Mouse (Mus musculus): ENCODE results near the gene Col5a1.

DNA sequence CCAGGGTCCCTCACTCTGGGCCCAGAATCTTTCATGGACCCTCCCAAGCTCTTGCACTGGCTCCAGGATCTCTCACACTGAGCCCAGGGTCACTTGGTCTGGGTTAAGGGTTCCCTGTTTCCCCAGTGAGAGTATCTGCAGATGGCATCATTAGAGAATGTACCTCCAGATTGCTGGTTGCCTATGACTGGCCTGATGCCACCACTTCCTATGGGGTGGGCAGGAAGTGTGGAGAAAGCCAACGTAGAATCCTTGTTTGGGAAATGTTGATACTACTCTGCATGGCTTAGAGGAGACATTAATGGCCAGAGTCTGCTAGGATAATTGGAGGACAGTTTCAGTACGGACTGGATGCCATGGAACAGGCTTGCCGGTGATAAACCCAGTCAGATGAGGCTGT, 76.2 kb downstream of the Col5a1 start:
- TF ChIP-seq CTCF (IDR thresholded peaks at IDR 0.05; ENCODE audit: low read depth) (no peak), EP300 (IDR thresholded peaks at IDR 0.05; ENCODE audit: low read depth) (no peak)
